Mouse (Mus musculus): ENCODE measurements at regions not wholly inside any gene's neighbourhood (a gene's known extent, or its start where the extent isn't known, plus 50 kb on each side); places are given as distances from the start of the nearest gene placed in this dataset.

GRCm38 (mm10) chr16:30873493-30874211, 207.6 kb downstream of the Xxylt1 start:
- TF ChIP-seq CTCF (IDR thresholded peaks at IDR 0.05; ENCODE audit: control insufficient read depth, insufficient read depth, insufficient read length) (no peak), CEBPB (IDR thresholded peaks at IDR 0.05; ENCODE audit: low read depth) (no peak), MYOG (IDR thresholded peaks at IDR 0.05; ENCODE audit: control insufficient read depth, extremely low read depth, insufficient read length) (no peak)

All from C2C12 (cell line).